Mouse (Mus musculus): ENCODE results near the gene Prlhr. TPM values are rescaled to one million over a fixed set of nuclear protein-coding genes. Genes with fewer than 3 reads are reported as not detected.

Prlhr gene
- polyA plus RNA-seq, 1 experiment from 2014 or later: not detected

DNA sequence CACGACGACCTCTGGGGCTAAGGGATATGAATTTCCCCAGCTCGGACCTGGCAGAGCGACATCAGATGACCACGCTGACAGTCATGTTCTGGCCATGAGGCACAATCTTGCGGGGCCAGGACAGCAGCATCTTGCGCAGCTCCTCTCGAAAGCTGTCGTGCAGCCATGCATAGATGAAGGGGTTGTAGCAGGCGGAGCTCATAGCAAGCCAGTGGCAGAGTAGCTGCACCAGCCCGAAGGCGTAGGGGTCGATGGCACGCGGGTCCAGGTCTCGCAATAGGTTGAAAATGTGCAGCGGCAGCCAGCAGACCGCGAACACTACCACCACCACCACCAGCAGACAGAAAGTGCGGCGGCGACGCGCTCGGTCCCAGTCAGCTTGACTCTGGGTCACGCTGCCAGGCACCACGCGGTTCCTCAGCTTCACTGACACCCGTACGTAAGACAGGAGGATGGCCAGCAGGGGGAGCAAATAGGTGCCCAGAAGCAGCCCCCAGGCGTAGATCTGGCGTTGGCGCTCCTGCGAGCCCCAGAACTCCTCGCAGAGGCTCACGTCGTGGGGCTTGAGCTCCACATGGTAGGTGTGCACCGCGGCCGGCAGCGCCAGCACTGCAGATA, 1.0 kb downstream of the Prlhr start:
- peaks cover 43% of the 10 kb centered on the region for H3K27me3 ChIP-seq
- H3K27ac ChIP-seq (replicated peaks): no peak overlapping the region
- no peaks in the 10 kb centered on the region for H3K9me3 ChIP-seq (replicated peaks)
- WGBS: 2% methylated on average over 41 of the region's 41 CpGs
- peak overlapping the region; percentile 42 for H3K4me2 ChIP-seq (replicated peaks)
- no peaks in the 10 kb centered on the region for H3K36me3 ChIP-seq
- peaks cover 17% of the 10 kb centered on the region for H3K4me1 ChIP-seq
- H3K9ac ChIP-seq: no peak overlapping the region
- ATAC-seq (ENCODE audit: insufficient number of reproducible peaks, low FRiP score, low TSS enrichment, low read depth): no peak
- peak overlapping the region; percentile 25 for H3K4me3 ChIP-seq (replicated peaks)

DNA sequence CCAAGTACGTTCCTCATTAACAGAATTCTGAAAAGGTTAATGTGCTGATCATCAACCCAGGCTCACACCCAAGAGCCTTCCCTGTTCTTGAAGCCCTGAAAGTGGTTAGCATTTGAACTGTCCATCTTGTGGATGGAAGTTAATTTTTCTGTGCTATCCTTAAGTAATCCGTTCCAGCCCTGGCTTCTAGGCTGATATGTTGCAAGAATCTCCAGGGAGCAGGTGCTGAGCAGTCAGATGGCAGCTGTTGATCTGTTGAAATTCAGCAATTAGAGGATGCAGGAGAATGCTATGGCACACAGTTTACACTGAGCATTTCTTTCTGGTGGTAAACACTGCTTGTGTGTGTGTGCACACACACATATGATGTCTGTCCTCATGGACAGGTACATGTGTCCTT, 2.4 kb downstream of the Prlhr start:
- ATAC-seq (ENCODE audit: insufficient number of reproducible peaks, low FRiP score, low TSS enrichment, low read depth): no peak
- Histone ChIP-seq H3K4me1 (peaks cover 17% of the 10 kb centered on the region), H3K4me2 (replicated peaks) (no peak overlapping the region), H3K36me3 (no peaks in the 10 kb centered on the region), H3K9me3 (replicated peaks) (no peaks in the 10 kb centered on the region), H3K4me3 (replicated peaks) (no peak overlapping the region), H3K27ac (replicated peaks) (no peak overlapping the region), H3K27me3 (peaks cover 49% of the 10 kb centered on the region), H3K9ac (no peak overlapping the region)
- WGBS: 66% methylated on average over 2 of the region's 2 CpGs

- no peak overlapping the region for H3K27ac ChIP-seq (replicated peaks)
- peak; percentile 39; the same call in 1 of the 2 replicates for ATAC-seq (ENCODE audit: insufficient number of reproducible peaks, low FRiP score, low TSS enrichment, low read depth)
Measured at GRCm38 (mm10) chr19:60463896-60464295, 4.2 kb downstream of the Prlhr start.

GRCm38 (mm10) chr19:60463440-60463839, 4.7 kb downstream of the Prlhr start:
- Histone ChIP-seq H3K36me3 (no peaks in the 10 kb centered on the region), H3K4me1 (peaks cover 17% of the 10 kb centered on the region), H3K9me3 (replicated peaks) (no peaks in the 10 kb centered on the region), H3K4me3 (replicated peaks) (no peak overlapping the region), H3K9ac (no peak overlapping the region), H3K4me2 (replicated peaks) (no peak overlapping the region), H3K27me3 (peaks cover 34% of the 10 kb centered on the region), H3K27ac (replicated peaks) (no peak overlapping the region)
- ATAC-seq (ENCODE audit: insufficient number of reproducible peaks, low FRiP score, low TSS enrichment, low read depth): no peak
- 83% methylated on average over 3 of the region's 3 CpGs for WGBS

More at GRCm38 (mm10) chr19:60463896-60464295, 4.2 kb downstream of the Prlhr start:
- no peak overlapping the region for H3K4me2 ChIP-seq (replicated peaks)
- H3K9ac ChIP-seq: no peak overlapping the region
- no peak overlapping the region for H3K4me3 ChIP-seq (replicated peaks)
- peaks cover 38% of the 10 kb centered on the region for H3K27me3 ChIP-seq
- no peaks in the 10 kb centered on the region for H3K36me3 ChIP-seq
- WGBS: 18% methylated on average over 3 of the region's 3 CpGs
- H3K9me3 ChIP-seq (replicated peaks): no peaks in the 10 kb centered on the region
- H3K4me1 ChIP-seq: peaks cover 17% of the 10 kb centered on the region

DNA sequence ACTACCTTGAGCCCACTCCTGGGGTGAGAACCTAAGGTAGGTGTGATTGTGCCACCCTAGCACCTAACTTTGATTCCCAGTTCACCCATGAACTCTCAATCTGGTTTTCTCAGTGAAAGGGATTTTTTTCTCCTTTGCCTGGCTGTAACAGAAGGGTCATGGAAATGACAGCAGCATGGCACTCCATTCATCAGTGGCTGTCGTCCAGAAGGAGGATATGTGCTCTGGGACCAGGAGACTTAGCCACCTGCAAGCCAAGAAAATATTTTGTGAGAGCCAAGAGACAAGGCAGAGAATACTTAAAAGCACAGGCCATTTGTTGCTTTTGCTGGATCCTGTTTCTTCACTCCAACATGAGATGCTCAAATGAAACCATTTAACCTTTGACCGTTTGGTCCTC, 6.6 kb downstream of the Prlhr start:
- Histone ChIP-seq H3K4me2 (replicated peaks) (no peak overlapping the region), H3K4me3 (replicated peaks) (no peak overlapping the region), H3K4me1 (0 out of 2 replicates have a peak, but pooled peaks cover 7% of the 10 kb centered on the region), H3K9me3 (replicated peaks) (no peaks in the 10 kb centered on the region), H3K36me3 (no peaks in the 10 kb centered on the region), H3K27ac (replicated peaks) (no peak overlapping the region), H3K9ac (no peak overlapping the region), H3K27me3 (peaks cover 15% of the 10 kb centered on the region; the same call in 1 of the 2 replicates)
- WGBS: 51% methylated on average over 2 of the region's 2 CpGs
- ATAC-seq (ENCODE audit: insufficient number of reproducible peaks, low FRiP score, low TSS enrichment, low read depth): no peak

GRCm38 (mm10) chr19:60459680-60460079, 8.4 kb downstream of the Prlhr start:
- Histone ChIP-seq H3K27me3 (0 out of 2 replicates have a peak, but pooled peaks cover 6% of the 10 kb centered on the region), H3K4me1 (0 out of 2 replicates have a peak, but pooled peaks cover 7% of the 10 kb centered on the region), H3K36me3 (no peaks in the 10 kb centered on the region), H3K4me2 (replicated peaks) (no peak overlapping the region), H3K27ac (replicated peaks) (no peak overlapping the region), H3K4me3 (replicated peaks) (no peak overlapping the region), H3K9ac (no peak overlapping the region), H3K9me3 (replicated peaks) (no peaks in the 10 kb centered on the region)
- 46% methylated on average over 3 of the region's 3 CpGs for WGBS
- no peak for ATAC-seq (ENCODE audit: insufficient number of reproducible peaks, low FRiP score, low TSS enrichment, low read depth)

GRCm38 (mm10) chr19:60459071-60459470, 9.0 kb downstream of the Prlhr start:
- H3K36me3 ChIP-seq: no peaks in the 10 kb centered on the region
- no peaks in the 10 kb centered on the region for H3K9me3 ChIP-seq (replicated peaks)
- no peak overlapping the region for H3K27ac ChIP-seq (replicated peaks)
- no peak for ATAC-seq (ENCODE audit: insufficient number of reproducible peaks, low FRiP score, low TSS enrichment, low read depth)
- 81% methylated on average over 2 of the region's 2 CpGs for WGBS
- no peak overlapping the region for H3K4me3 ChIP-seq (replicated peaks)
- no peak overlapping the region for H3K4me2 ChIP-seq (replicated peaks)
- H3K9ac ChIP-seq: no peak overlapping the region
- 0 out of 2 replicates have a peak, but pooled peaks cover 6% of the 10 kb centered on the region for H3K27me3 ChIP-seq
- H3K4me1 ChIP-seq: 0 out of 2 replicates have a peak, but pooled peaks cover 5% of the 10 kb centered on the region

GRCm38 (mm10) chr19:60455791-60456190, 12.3 kb downstream of the Prlhr start:
- no peaks in the 10 kb centered on the region for H3K9me3 ChIP-seq (replicated peaks)
- H3K4me1 ChIP-seq: no peaks in the 10 kb centered on the region
- no peak for ATAC-seq (ENCODE audit: insufficient number of reproducible peaks, low FRiP score, low TSS enrichment, low read depth)
- H3K36me3 ChIP-seq: no peaks in the 10 kb centered on the region
- H3K27me3 ChIP-seq: no peaks in the 10 kb centered on the region
- H3K9ac ChIP-seq: no peak overlapping the region
- no peak overlapping the region for H3K27ac ChIP-seq (replicated peaks)
- no peak overlapping the region for H3K4me3 ChIP-seq (replicated peaks)
- 83% methylated on average over 1 of the region's 1 CpGs for WGBS
- H3K4me2 ChIP-seq (replicated peaks): no peak overlapping the region

GRCm38 (mm10) chr19:60440531-60440930, 27.6 kb downstream of the Prlhr start:
- ATAC-seq (ENCODE audit: insufficient number of reproducible peaks, low FRiP score, low TSS enrichment, low read depth): no peak
- Histone ChIP-seq H3K27ac (replicated peaks) (no peak overlapping the region), H3K4me1 (no peaks in the 10 kb centered on the region), H3K9me3 (replicated peaks) (no peaks in the 10 kb centered on the region), H3K27me3 (no peaks in the 10 kb centered on the region), H3K4me2 (replicated peaks) (no peak overlapping the region), H3K4me3 (replicated peaks) (no peak overlapping the region), H3K9ac (no peak overlapping the region), H3K36me3 (no peaks in the 10 kb centered on the region)

DNA sequence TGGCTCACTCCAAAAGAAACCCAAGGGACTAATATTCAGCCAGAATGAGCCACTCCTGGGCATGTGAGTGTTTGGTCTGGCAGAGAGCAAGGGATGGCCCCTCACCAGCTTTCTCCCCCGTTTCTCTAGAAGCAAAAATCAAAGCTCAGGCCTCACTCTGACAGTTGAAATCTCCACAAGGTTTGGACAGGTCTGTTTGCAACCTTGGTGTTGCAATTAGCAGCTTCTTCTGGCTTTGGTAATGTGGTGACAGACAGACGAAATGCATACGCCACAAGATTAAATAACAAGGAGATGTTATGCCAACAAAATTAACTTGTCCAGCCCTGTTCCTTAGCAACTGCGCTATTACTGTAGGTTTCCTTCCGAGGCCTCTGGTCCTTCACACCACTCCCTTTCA, 28.0 kb downstream of the Prlhr start:
- H3K36me3 ChIP-seq: no peaks in the 10 kb centered on the region
- no peak overlapping the region for H3K9ac ChIP-seq
- no peaks in the 10 kb centered on the region for H3K9me3 ChIP-seq (replicated peaks)
- H3K4me3 ChIP-seq (replicated peaks): no peak overlapping the region
- H3K27ac ChIP-seq (replicated peaks): no peak overlapping the region
- no peak for ATAC-seq (ENCODE audit: insufficient number of reproducible peaks, low FRiP score, low TSS enrichment, low read depth)
- H3K4me1 ChIP-seq: no peaks in the 10 kb centered on the region
- H3K4me2 ChIP-seq (replicated peaks): no peak overlapping the region
- WGBS: 64% methylated on average over 5 of the region's 5 CpGs
- no peaks in the 10 kb centered on the region for H3K27me3 ChIP-seq

DNA sequence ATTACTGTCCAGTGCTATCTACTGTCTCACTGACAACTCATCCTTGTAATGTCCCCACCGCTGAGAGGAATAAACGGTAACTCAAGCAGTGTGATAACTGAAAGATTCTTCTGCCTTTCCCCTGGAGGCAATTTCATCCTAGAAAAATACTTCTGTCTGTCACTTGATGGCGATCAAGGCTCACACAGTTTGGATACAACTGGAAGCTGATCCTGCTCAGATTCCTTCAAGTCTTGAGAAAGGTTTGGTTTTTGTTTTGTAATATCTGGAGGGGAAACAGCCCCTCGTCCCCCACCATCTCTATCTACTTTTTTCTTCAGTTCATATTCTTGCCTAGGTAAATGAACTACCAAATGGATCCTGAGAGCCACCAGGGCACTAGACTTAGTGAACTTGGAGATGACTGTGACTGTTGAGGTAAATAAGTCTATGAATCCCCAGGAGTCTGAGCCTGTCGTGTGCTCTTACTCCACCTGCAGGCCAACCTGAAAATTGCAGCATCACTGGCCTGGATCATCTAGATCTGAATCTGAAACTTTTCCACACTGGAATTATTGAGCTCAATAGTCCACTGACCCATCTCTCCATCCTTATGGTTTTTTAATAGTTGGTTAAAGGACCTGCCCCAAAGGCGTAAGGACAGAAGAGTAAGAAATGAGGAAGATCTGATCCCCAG, 30.4 kb downstream of the Prlhr start:
- WGBS: 50% methylated on average over 6 of the region's 6 CpGs

More for the DNA sequence above, 30.4 kb downstream of the Prlhr start:
- no peaks in the 10 kb centered on the region for H3K36me3 ChIP-seq
- no peak overlapping the region for H3K4me3 ChIP-seq (replicated peaks)
- H3K4me2 ChIP-seq (replicated peaks): no peak overlapping the region
- no peaks in the 10 kb centered on the region for H3K9me3 ChIP-seq (replicated peaks)
- no peaks in the 10 kb centered on the region for H3K4me1 ChIP-seq
- H3K27me3 ChIP-seq: no peaks in the 10 kb centered on the region
- no peak for ATAC-seq (ENCODE audit: insufficient number of reproducible peaks, low FRiP score, low TSS enrichment, low read depth)
- no peak overlapping the region for H3K27ac ChIP-seq (replicated peaks)
- H3K9ac ChIP-seq: no peak overlapping the region
